30 mouse cellular contexts compared by ENCODE assay signal in the genomic region with DNA sequence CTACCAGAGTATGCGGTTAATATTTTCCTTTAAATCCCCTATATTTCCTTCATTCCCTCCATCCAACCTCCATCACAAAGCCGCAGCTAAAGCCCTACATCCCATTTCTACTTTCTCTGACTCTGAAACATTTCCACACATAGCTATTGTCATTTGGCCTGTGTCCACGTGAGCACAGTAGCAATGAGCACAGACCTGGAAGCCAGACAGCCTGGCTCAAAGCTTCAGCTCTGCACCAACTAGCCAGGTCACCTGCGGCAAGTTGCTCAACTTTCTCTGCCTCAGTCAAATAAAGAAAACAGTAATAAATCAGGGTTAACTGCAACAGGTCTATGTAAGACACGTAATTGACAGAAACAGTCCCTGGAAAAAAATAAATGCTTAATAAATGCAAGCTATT.
DNase-seq lines count a peak whose midpoint lies in the region; ATAC-seq and TF ChIP-seq lines count a peak whose summit lies in the region.
"Had no signal": no experiment of that assay in that cellular context is flagged by ENCODE, and none has a peak within 500 bp of the region (broad histone marks: within the 10 kb centered on the region; RNA-seq: fewer than 3 reads in every experiment).

No protein-coding gene starts in this region.

- no peak overlapping the region for H3K27ac ChIP-seq in intestine, postnatal 0 days (ENCODE audit: low read depth, low read length)
- H3K27ac ChIP-seq: forebrain, embryonic 10.5 days; forebrain, embryonic 15.5 days; heart, embryonic 13.5 days; hindbrain, embryonic 10.5 days; hindbrain, embryonic 15.5 days; layer of hippocampus, adult 2 months; left cerebral cortex, adult 2 months; limb, embryonic 12.5 days; midbrain, embryonic 12.5 days; stomach, embryonic 15.5 days had no signal

- no peak overlapping the region for H3K4me2 ChIP-seq in intestine, postnatal 0 days (replicated peaks; ENCODE audit: low read depth)
- H3K4me2 ChIP-seq: forebrain, embryonic 15.5 days; heart, embryonic 13.5 days; hindbrain, embryonic 15.5 days; limb, embryonic 12.5 days; liver, embryonic 11.5 days; midbrain, embryonic 12.5 days; stomach, embryonic 15.5 days had no signal

- no peak for ATAC-seq in intestine, postnatal 0 days
- ATAC-seq: forebrain, embryonic 15.5 days; inflammation-experienced regulatory T-cells, adult 6 months; liver, postnatal 0 days; Patski had no signal

- no peaks in the 10 kb centered on the region for H3K4me1 ChIP-seq in intestine, postnatal 0 days (replicated peaks; ENCODE audit: control insufficient read depth, insufficient read depth, low read length)
- H3K4me1 ChIP-seq: forebrain, embryonic 10.5 days; forebrain, embryonic 15.5 days; heart, embryonic 13.5 days; hindbrain, embryonic 10.5 days; hindbrain, embryonic 15.5 days; limb, embryonic 12.5 days; midbrain, embryonic 12.5 days; stomach, embryonic 15.5 days had no signal

- H3K9me3 ChIP-seq in intestine, postnatal 0 days (ENCODE audit: control insufficient read depth): no peaks in the 10 kb centered on the region
- H3K9me3 ChIP-seq: forebrain, embryonic 10.5 days; forebrain, embryonic 15.5 days; heart, embryonic 13.5 days; hindbrain, embryonic 10.5 days; hindbrain, embryonic 15.5 days; limb, embryonic 12.5 days; midbrain, embryonic 12.5 days; stomach, embryonic 15.5 days had no signal

- peak; percentile 10 for DNase-seq in adrenal gland, postnatal 14 days
- no peak for DNase-seq in adrenal gland, postnatal 25 days
- DNase-seq in adipocyte (ENCODE audit: low spot score): peak; percentile 54
- DNase-seq in cerebellum, adult 8-10 months: peak; percentile 37
- peak; percentile 50 to 71 for DNase-seq in cerebellum, postnatal 25 days
- no peak for DNase-seq in T-cell, adult 2 months (ENCODE audit: low spot score)
- DNase-seq in spleen, adult 12 weeks (ENCODE audit: low spot score): no peak
- DNase-seq: gastrocnemius, postnatal 25 days; heart, postnatal 14 days; kidney, adult 18-20 months; kidney, postnatal 36 days; liver, postnatal 0 days; lung, postnatal 36 days; thymus, postnatal 14 days had no signal

- H3K36me3 ChIP-seq in intestine, postnatal 0 days (ENCODE audit: control insufficient read depth, insufficient read depth): no peaks in the 10 kb centered on the region
- H3K36me3 ChIP-seq: forebrain, embryonic 10.5 days; forebrain, embryonic 15.5 days; G1E; heart, embryonic 13.5 days; hindbrain, embryonic 10.5 days; hindbrain, embryonic 15.5 days; limb, embryonic 12.5 days; midbrain, embryonic 12.5 days; stomach, embryonic 15.5 days had no signal

- H3K27me3 ChIP-seq in intestine, postnatal 0 days (replicated peaks; ENCODE audit: control insufficient read depth, insufficient read depth, low read length): no peaks in the 10 kb centered on the region
- H3K27me3 ChIP-seq: forebrain, embryonic 15.5 days; heart, embryonic 13.5 days; hindbrain, embryonic 15.5 days; limb, embryonic 12.5 days; midbrain, embryonic 12.5 days; stomach, embryonic 15.5 days had no signal

- no peak for TF ChIP-seq CTCF in intestine, postnatal 0 days (IDR thresholded peaks at IDR 0.05; ENCODE audit: low read depth)

- H3K9ac ChIP-seq in intestine, postnatal 0 days (ENCODE audit: low read depth, low read length): no peak overlapping the region
- H3K9ac ChIP-seq: forebrain, embryonic 15.5 days; heart, embryonic 13.5 days; hindbrain, embryonic 15.5 days; limb, embryonic 12.5 days; liver, postnatal 0 days; midbrain, embryonic 12.5 days; stomach, embryonic 15.5 days had no signal

- WGBS in intestine, postnatal 0 days: 72% methylated on average over 5 of the region's 5 CpGs

- H3K4me3 ChIP-seq in intestine, postnatal 0 days (ENCODE audit: low read depth, low read length): no peak overlapping the region
- H3K4me3 ChIP-seq: forebrain, embryonic 10.5 days; forebrain, embryonic 15.5 days; heart, embryonic 13.5 days; hindbrain, embryonic 10.5 days; hindbrain, embryonic 15.5 days; layer of hippocampus, adult 2 months; left cerebral cortex, adult 2 months; limb, embryonic 12.5 days; midbrain, embryonic 12.5 days; myocyte; stomach, embryonic 15.5 days had no signal

Comparison
In these comparisons a context has a peak if more than half of its experiments do, and no peak if none do; other contexts are left out.
1. DNase-seq: peak in adrenal gland, postnatal 14 days (single experiment), adipocyte (single experiment), cerebellum, adult 8-10 months (single experiment) and cerebellum, postnatal 25 days (2 of 2); none in adrenal gland, postnatal 25 days (single experiment), T-cell, adult 2 months (single experiment) and spleen, adult 12 weeks (single experiment).